Mouse (Mus musculus) heart, postnatal 0 days (tissue): ENCODE results near the gene Itpripl2. TPM values are rescaled to one million over a fixed set of nuclear protein-coding genes. Genes with fewer than 3 reads are reported as not detected.

Source experiments
- ATAC-seq: fragments of 200-750 bp; cut with Nextera tagmentation; 2 replicates; pipeline ENCODE4 v1.8.0; 2017; ENCODE audit warnings: low read depth, moderate number of reproducible peaks, moderate library complexity; ENCODE audit not compliant: insufficient read depth
- DNase-seq: peaks from one replicate; pipeline ENCODE4 v3.0.0-alpha.2; 2016; ENCODE audit warnings: low spot score
- H3K27ac ChIP-seq: fragments of 300-500 bp; sonication (generic); 2 replicates; pipeline ENCODE4 v1.5.1; 2014; ENCODE audit warnings: low read depth, mild to moderate bottlenecking
- H3K27me3 ChIP-seq: fragments of 300-500 bp; sonication (generic); 2 replicates; pipeline ENCODE4 v1.6.1; 2014; ENCODE audit warnings: low read length, mixed read lengths; ENCODE audit not compliant: control insufficient read depth, insufficient read depth
- H3K36me3 ChIP-seq: fragments of 300-500 bp; sonication (generic); replicated peaks from 2 replicates; pipeline ENCODE4 v1.6.1; 2014; ENCODE audit warnings: low read length, mixed read lengths; ENCODE audit not compliant: control insufficient read depth, insufficient read depth
- H3K4me1 ChIP-seq: fragments of 300-500 bp; sonication (generic); 2 replicates; pipeline ENCODE4 v1.6.1; 2014; ENCODE audit warnings: antibody characterized with exemption; ENCODE audit not compliant: control insufficient read depth, insufficient read depth
- H3K4me2 ChIP-seq: fragments of 300-500 bp; sonication (generic); 2 replicates; pipeline ENCODE4 v1.6.1; 2014; ENCODE audit warnings: low read depth, mild to moderate bottlenecking, low read length, moderate library complexity
- H3K4me3 ChIP-seq: fragments of 300-500 bp; sonication (generic); 2 replicates; pipeline ENCODE4 v1.5.1; 2014; ENCODE audit warnings: low read depth, low read length
- H3K9ac ChIP-seq: fragments of 300-500 bp; sonication (generic); replicated peaks from 2 replicates; pipeline ENCODE4 v1.6.1; 2014; ENCODE audit warnings: low read depth, low read length, mixed read lengths
- H3K9me3 ChIP-seq: fragments of 300-500 bp; sonication (generic); replicated peaks from 2 replicates; pipeline ENCODE4 v1.6.1; 2016; ENCODE audit warnings: low read length; ENCODE audit not compliant: control insufficient read depth
- CTCF ChIP-seq: IDR thresholded peaks from 2 replicates; pipeline ENCODE4 v1.5.1; 2016; ENCODE audit warnings: antibody characterized with exemption, control low read depth, low read depth
- EP300 ChIP-seq: IDR thresholded peaks from 2 replicates; pipeline ENCODE4 v1.6.1; 2016; ENCODE audit warnings: antibody characterized with exemption, low read depth
- WGBS: fragments of 180-500 bp; shearing (Covaris S2); extraction: QIAGEN DNeasy Blood & Tissue Kit; methylation state at CpG from one replicate; pipeline ENCODE4 v1.1.7; 2014; 5-methylcytosine and 5-hydroxymethylcytosine counted together
- polyA plus RNA-seq: library from polyadenylated mRNA; unstranded; fragments of >200 nt; fragmentation: Nextera tagmentation; extraction: Ambion mirVana; gene quantifications from 2 replicates; pipeline ENCODE4 v1.2.1, GENCODE M21; 2015
- total RNA-seq: library from RNA; depleted of rRNA; stranded (reverse); fragments of >200 nt; gene quantifications from 2 replicates; pipeline ENCODE4 v1.2.3, GENCODE M21; 2014; ENCODE audit warnings: low replicate concordance; rRNA removed

Itpripl2 gene
- total and polyA plus RNA-seq, 2 experiments from 2014 or later: 3.9 to 31.6 TPM

- H3K4me3 ChIP-seq: peak overlapping the region; percentile 65
- TF ChIP-seq EP300: no peak
- no peak for TF ChIP-seq CTCF
- no peaks in the 10 kb centered on the region for H3K36me3 ChIP-seq
- H3K27ac ChIP-seq: no peak overlapping the region
- peaks cover 15% of the 10 kb centered on the region for H3K4me1 ChIP-seq
- no peak for DNase-seq
- peak overlapping the region; percentile 95 for H3K4me2 ChIP-seq
- 0 out of 2 replicates have a peak, but pooled peaks have one; percentile 9 for ATAC-seq
- no peaks in the 10 kb centered on the region for H3K9me3 ChIP-seq
- peaks cover 47% of the 10 kb centered on the region for H3K27me3 ChIP-seq
- WGBS: under 1% methylated on average over 63 of the region's 65 CpGs
- peak overlapping the region; percentile 27 for H3K9ac ChIP-seq
Measured at GRCm38 (mm10) chr7:118447291-118448133, 44.3 kb downstream of the Itpripl2 start.

GRCm38 (mm10) chr7:118443895-118444485 lies 47.8 kb downstream of the Itpripl2 start:
- H3K36me3 ChIP-seq: no peaks in the 10 kb centered on the region
- H3K9me3 ChIP-seq: no peaks in the 10 kb centered on the region
- TF ChIP-seq CTCF: no peak
- no peak for TF ChIP-seq EP300
- H3K4me2 ChIP-seq: no peak overlapping the region
- WGBS: 41% methylated on average over 7 of the region's 7 CpGs
- ATAC-seq (no peak), DNase-seq (no peak)
- no peak overlapping the region for H3K4me3 ChIP-seq
- peaks cover 35% of the 10 kb centered on the region for H3K27me3 ChIP-seq
- H3K9ac ChIP-seq: no peak overlapping the region
- H3K4me1 ChIP-seq: peaks cover 15% of the 10 kb centered on the region
- no peak overlapping the region for H3K27ac ChIP-seq

- TF ChIP-seq EP300: no peak
- no peak for TF ChIP-seq CTCF
- H3K36me3 ChIP-seq: no peaks in the 10 kb centered on the region
- no peak for ATAC-seq
- no peak overlapping the region for H3K27ac ChIP-seq
- H3K4me2 ChIP-seq: no peak overlapping the region
- DNase-seq: no peak
- H3K9me3 ChIP-seq: no peaks in the 10 kb centered on the region
- peaks cover 31% of the 10 kb centered on the region for H3K27me3 ChIP-seq
- H3K4me3 ChIP-seq: no peak overlapping the region
- WGBS: 4% methylated on average over 9 of the region's 9 CpGs
- H3K4me1 ChIP-seq: peaks cover 12% of the 10 kb centered on the region
- H3K9ac ChIP-seq: no peak overlapping the region
Measured at GRCm38 (mm10) chr7:118443371-118443770, 48.4 kb downstream of the Itpripl2 start.

GRCm38 (mm10) chr7:118441535-118441934 lies 50.2 kb downstream of the Itpripl2 start:
- H3K4me1 ChIP-seq: no peaks in the 10 kb centered on the region
- H3K27ac ChIP-seq: no peak overlapping the region
- no peaks in the 10 kb centered on the region for H3K36me3 ChIP-seq
- ATAC-seq (no peak), DNase-seq (no peak)
- no peak overlapping the region for H3K9ac ChIP-seq
- no peak overlapping the region for H3K4me2 ChIP-seq
- H3K27me3 ChIP-seq: peaks cover 13% of the 10 kb centered on the region; the same call in 1 of the 2 replicates
- no peak for TF ChIP-seq CTCF
- TF ChIP-seq EP300: no peak
- H3K4me3 ChIP-seq: no peak overlapping the region
- H3K9me3 ChIP-seq: no peaks in the 10 kb centered on the region
- WGBS: 71% methylated on average over 6 of the region's 6 CpGs

GRCm38 (mm10) chr7:118437101-118437802 lies 54.5 kb downstream of the Itpripl2 start:
- H3K4me1 ChIP-seq: no peaks in the 10 kb centered on the region
- H3K27me3 ChIP-seq: no peaks in the 10 kb centered on the region
- H3K9ac ChIP-seq: no peak overlapping the region
- H3K4me3 ChIP-seq: no peak overlapping the region
- DNase-seq (no peak), ATAC-seq (no peak)
- no peaks in the 10 kb centered on the region for H3K9me3 ChIP-seq
- H3K4me2 ChIP-seq: no peak overlapping the region
- TF ChIP-seq CTCF (peak; percentile 59), EP300 (no peak)
- H3K27ac ChIP-seq: no peak overlapping the region
- 51% methylated on average over 7 of the region's 7 CpGs for WGBS
- H3K36me3 ChIP-seq: no peaks in the 10 kb centered on the region

Other genes starting within 250 kb of the Itpripl2 start
- gene Smg1, start 248.3 kb downstream of the Itpripl2 start, total RNA-seq: 35.2 and 36.6 TPM in 2 replicates
- 8.4 and 8.7 TPM in 2 replicates for gene Smg1, start 248.3 kb downstream of the Itpripl2 start, polyA plus RNA-seq
- gene Syt17, start 43.8 kb downstream of the Itpripl2 start, total RNA-seq: 0.46 and 1.2 TPM in 2 replicates
- gene Syt17, start 43.8 kb downstream of the Itpripl2 start, polyA plus RNA-seq: 1.2 and 2.0 TPM in 2 replicates
- 81.4 and 83.7 TPM in 2 replicates for gene Coq7, start 41.4 kb upstream of the Itpripl2 start, total RNA-seq
- 249 and 267 TPM in 2 replicates for gene Coq7, start 41.4 kb upstream of the Itpripl2 start, polyA plus RNA-seq
- 3.6 and 6.0 TPM in 2 replicates for gene Tmc7, start 92.8 kb upstream of the Itpripl2 start, total RNA-seq
- gene Tmc7, start 92.8 kb upstream of the Itpripl2 start, polyA plus RNA-seq: 2.7 and 3.2 TPM in 2 replicates
- gene Tmc5, start 105.3 kb upstream of the Itpripl2 start, total RNA-seq: not detected in 2 replicates
- 0.14 and 0.34 TPM in 2 replicates for gene Tmc5, start 105.3 kb upstream of the Itpripl2 start, polyA plus RNA-seq
- gene Gde1, start 213.8 kb upstream of the Itpripl2 start, total RNA-seq: 125 and 164 TPM in 2 replicates
- 73.2 and 76.4 TPM in 2 replicates for gene Gde1, start 213.8 kb upstream of the Itpripl2 start, polyA plus RNA-seq
- gene Ccp110, start 220.6 kb upstream of the Itpripl2 start, total RNA-seq: 1.8 and 2.0 TPM in 2 replicates
- gene Ccp110, start 220.6 kb upstream of the Itpripl2 start, polyA plus RNA-seq: 1.9 TPM in 2 replicates
- 43.4 and 63.8 TPM in 2 replicates for gene Vps35l, start 248.3 kb upstream of the Itpripl2 start, total RNA-seq
- gene Vps35l, start 248.3 kb upstream of the Itpripl2 start, polyA plus RNA-seq: 39.7 and 41.0 TPM in 2 replicates